Mouse (Mus musculus): ENCODE results near the gene Parp9.
"Not testable (repeated sequence)": the region's sequence is repeated elsewhere in the genome, so short reads cannot be mapped to it uniquely, and the experiment has no call there.

Parp9 gene

GRCm38 (mm10) chr16:35924341-35924740 lies 13.9 kb upstream of the Parp9 start:
- no peak for DNase-seq (ENCODE audit: low spot score in 2 of 2)

GRCm38 (mm10) chr16:35932179-35933055 lies 5.9 kb upstream of the Parp9 start:
- no peak for DNase-seq (ENCODE audit: low spot score in 2 of 2)

- no peak for DNase-seq (ENCODE audit: low spot score in 2 of 2)
Observed at GRCm38 (mm10) chr16:35933181-35933580, 5.1 kb upstream of the Parp9 start.

GRCm38 (mm10) chr16:35939261-35939660 lies 991 bp downstream of the Parp9 start:
- DNase-seq (ENCODE audit: low spot score in 2 of 2): no peak

- peak; percentile 76 to 83 for DNase-seq (ENCODE audit: low spot score in 2 of 2)
Observed at GRCm38 (mm10) chr16:35939690-35940089, 1.4 kb downstream of the Parp9 start.

GRCm38 (mm10) chr16:35941382-35941781 lies 3.1 kb downstream of the Parp9 start:
- peak in 1 of 2 experiments; percentile 31 for DNase-seq (ENCODE audit: low spot score in 2 of 2)

- no peak for DNase-seq (ENCODE audit: low spot score in 2 of 2)
Observed at GRCm38 (mm10) chr16:35949264-35949663, 11.0 kb downstream of the Parp9 start.

- DNase-seq (ENCODE audit: low spot score in 2 of 2): no peak
Observed at GRCm38 (mm10) chr16:35951216-35951615, 12.9 kb downstream of the Parp9 start.

- DNase-seq (ENCODE audit: low spot score in 2 of 2): no peak
Observed at GRCm38 (mm10) chr16:35952628-35953130, 14.4 kb downstream of the Parp9 start.

- not testable (repeated sequence) for DNase-seq (ENCODE audit: low spot score in 2 of 2)
Observed at GRCm38 (mm10) chr16:35965991-35966390, 27.7 kb downstream of the Parp9 start.

GRCm38 (mm10) chr16:35966411-35967115 lies 28.3 kb downstream of the Parp9 start:
- no peak for DNase-seq (ENCODE audit: low spot score in 2 of 2)

- no peak for DNase-seq (ENCODE audit: low spot score in 2 of 2)
Observed at GRCm38 (mm10) chr16:35967319-35967718, 29.0 kb downstream of the Parp9 start.

GRCm38 (mm10) chr16:35968149-35968548 lies 29.9 kb downstream of the Parp9 start:
- DNase-seq (ENCODE audit: low spot score in 2 of 2): no peak

- no peak for DNase-seq (ENCODE audit: low spot score in 2 of 2)
Observed at GRCm38 (mm10) chr16:35974021-35974420, 35.8 kb downstream of the Parp9 start.

- DNase-seq (ENCODE audit: low spot score in 2 of 2): not testable (repeated sequence)
Observed at GRCm38 (mm10) chr16:35978450-35978849, 40.2 kb downstream of the Parp9 start, which contains the start of gene Kpna1. Gene Kpna1 (plus strand): TSS chr16:35978750.

- peak; percentile 100 for DNase-seq (ENCODE audit: low spot score in 2 of 2)
Observed at GRCm38 (mm10) chr16:35981363-35981821, 43.1 kb downstream of the Parp9 start.

GRCm38 (mm10) chr16:35982506-35982901 lies 44.2 kb downstream of the Parp9 start:
- DNase-seq (ENCODE audit: low spot score in 2 of 2): no peak

- DNase-seq (ENCODE audit: low spot score in 2 of 2): peak; percentile 85 to 88
Observed at GRCm38 (mm10) chr16:35982902-35983516, 44.7 kb downstream of the Parp9 start.

- DNase-seq (ENCODE audit: low spot score in 2 of 2): peak; percentile 37 to 50
Observed at GRCm38 (mm10) chr16:35983517-35984101, 45.3 kb downstream of the Parp9 start.

GRCm38 (mm10) chr16:35984471-35984870 lies 46.2 kb downstream of the Parp9 start:
- DNase-seq (ENCODE audit: low spot score in 2 of 2): no peak

GRCm38 (mm10) chr16:35987930-35988329 lies 49.7 kb downstream of the Parp9 start:
- DNase-seq (ENCODE audit: low spot score in 2 of 2): no peak

- DNase-seq (ENCODE audit: low spot score in 2 of 2): no peak
Observed at GRCm38 (mm10) chr16:35992391-35992790, 54.1 kb downstream of the Parp9 start.
